Mouse (Mus musculus): ENCODE results near the gene Ctf1. TPM values are rescaled to one million over a fixed set of nuclear protein-coding genes. Genes with fewer than 3 reads are reported as not detected.

The Ctf1 gene
- total RNA-seq, 2 experiments from 2014 or later = 3.4 to 4.0 TPM

Small RNA genes lying within 50 kb of the gene (microRNA-seq; reads per million reads assigned to microRNA genes)
- gene Mir762 = 0 reads per million in 2 experiments

Other genes with a start within 250 kb of the Ctf1 start
- 10 to 100 TPM; 37.4 to 38.0 TPM for gene Fbrs, start 233.5 kb upstream of the Ctf1 start, total RNA-seq (2021)
- 10 to 100 TPM; 78.7 to 80.5 TPM for gene Srcap, start 200.8 kb upstream of the Ctf1 start, total RNA-seq (2021)
- 10 to 100 TPM; 16.5 to 17.1 TPM for gene Gm42715, start 193.2 kb upstream of the Ctf1 start, total RNA-seq (2021)
- gene Tmem265, start 151.3 kb upstream of the Ctf1 start, total RNA-seq (2021) = under 1 TPM in 1 of 2 experiments, not detected in 1; 0.45 TPM
- 10 to 100 TPM; 18.1 to 19.4 TPM for gene Phkg2, start 139.4 kb upstream of the Ctf1 start, total RNA-seq (2021)
- 1 to 10 TPM; 6.5 to 9.2 TPM for gene Ccdc189, start 124.1 kb upstream of the Ctf1 start, total RNA-seq (2021)
- gene Rnf40, start 124.0 kb upstream of the Ctf1 start, total RNA-seq (2021) = 10 to 100 TPM; 47.8 to 49.7 TPM
- gene Zfp629, start 96.9 kb upstream of the Ctf1 start, total RNA-seq (2021) = 10 to 100 TPM; 31.8 to 38.0 TPM
- 10 to 100 TPM; 67.6 to 71.1 TPM for gene Bcl7c, start 3.8 kb upstream of the Ctf1 start, total RNA-seq (2021)
- gene Ctf2, start 19.4 kb downstream of the Ctf1 start, total RNA-seq (2021) = not detected
- gene Fbxl19, start 31.8 kb downstream of the Ctf1 start, total RNA-seq (2021) = 1 to 10 TPM; 6.0 TPM
- 10 to 100 TPM; 14.7 to 14.8 TPM for gene Orai3, start 57.1 kb downstream of the Ctf1 start, total RNA-seq (2021)
- gene Setd1a, start 63.9 kb downstream of the Ctf1 start, total RNA-seq (2021) = 10 to 100 TPM; 30.8 to 32.0 TPM
- gene Gm49388, start 72.9 kb downstream of the Ctf1 start, total RNA-seq (2021) = 1 to 10 TPM; 3.0 to 3.2 TPM
- 10 to 100 TPM in 1 of 2 experiments, 1 to 10 TPM in 1; 9.6 to 10.3 TPM for gene Hsd3b7, start 87.9 kb downstream of the Ctf1 start, total RNA-seq (2021)
- gene Stx4a, start 111.6 kb downstream of the Ctf1 start, total RNA-seq (2021) = 10 to 100 TPM; 67.1 to 75.3 TPM
- 1 to 10 TPM in 1 of 2 experiments, under 1 TPM in 1; 0.90 to 1.2 TPM for gene Stx1b, start 111.8 kb downstream of the Ctf1 start, total RNA-seq (2021)
- gene Zfp646, start 163.5 kb downstream of the Ctf1 start, total RNA-seq (2021) = 10 to 100 TPM; 24.3 to 25.2 TPM
- 1 to 10 TPM; 7.7 to 8.9 TPM for gene Zfp668, start 164.1 kb downstream of the Ctf1 start, total RNA-seq (2021)
- 1 to 10 TPM in 1 of 2 experiments, under 1 TPM in 1; 0.88 to 1.1 TPM for gene Prss53, start 178.2 kb downstream of the Ctf1 start, total RNA-seq (2021)
- gene Gm21974, start 182.7 kb downstream of the Ctf1 start, total RNA-seq (2021) = not detected
- gene Vkorc1, start 182.9 kb downstream of the Ctf1 start, total RNA-seq (2021) = 10 to 100 TPM; 30.3 to 32.0 TPM
- gene Bckdk, start 191.3 kb downstream of the Ctf1 start, total RNA-seq (2021) = 100 to 1,000 TPM; 102 to 113 TPM
- gene Kat8, start 199.8 kb downstream of the Ctf1 start, total RNA-seq (2021) = 10 to 100 TPM; 13.0 to 13.9 TPM
- not detected for gene Prss8, start 217.4 kb downstream of the Ctf1 start, total RNA-seq (2021)
- gene Prss36, start 234.0 kb downstream of the Ctf1 start, total RNA-seq (2021) = 1 to 10 TPM; 4.0 to 4.8 TPM